Mouse (Mus musculus): ENCODE results near the gene Sept10.
"Not testable (repeated sequence)": the region's sequence is repeated elsewhere in the genome, so short reads cannot be mapped to it uniquely, and the experiment has no call there.

The Sept10 gene

GRCm38 (mm10) chr10:59119811-59120210 lies 101.8 kb downstream of the Sept10 start:
- DNase-seq, result peak in 1 of 2 experiments; percentile 11

- DNase-seq, result peak in 1 of 2 experiments; percentile 33
Observed at GRCm38 (mm10) chr10:59119001-59119400, 102.6 kb downstream of the Sept10 start.

GRCm38 (mm10) chr10:59117555-59117954 lies 104.1 kb downstream of the Sept10 start:
- DNase-seq, result no peak

- DNase-seq, result no peak
Observed at GRCm38 (mm10) chr10:59116331-59116730, 105.3 kb downstream of the Sept10 start.

- DNase-seq, result no peak
Observed at GRCm38 (mm10) chr10:59115691-59116090, 106.0 kb downstream of the Sept10 start.

GRCm38 (mm10) chr10:59114535-59115291 lies 106.9 kb downstream of the Sept10 start:
- peak; percentile 19 to 49 for DNase-seq

- DNase-seq, result no peak
Observed at GRCm38 (mm10) chr10:59113386-59113785, 108.3 kb downstream of the Sept10 start.

GRCm38 (mm10) chr10:59112755-59113154 lies 108.9 kb downstream of the Sept10 start:
- no peak for DNase-seq

GRCm38 (mm10) chr10:59110386-59110785 lies 111.3 kb downstream of the Sept10 start:
- no peak for DNase-seq

- peak; percentile 52 to 85 for DNase-seq
Observed at GRCm38 (mm10) chr10:59109015-59109414, 112.6 kb downstream of the Sept10 start.

GRCm38 (mm10) chr10:59106644-59107043 lies 115.0 kb downstream of the Sept10 start:
- peak; percentile 41 to 52 for DNase-seq

GRCm38 (mm10) chr10:59105885-59106284 lies 115.8 kb downstream of the Sept10 start:
- DNase-seq, result no peak

- no peak for DNase-seq
Observed at GRCm38 (mm10) chr10:59104683-59105082, 117.0 kb downstream of the Sept10 start.

GRCm38 (mm10) chr10:59103076-59103475 lies 118.6 kb downstream of the Sept10 start:
- DNase-seq, result not testable (repeated sequence)

GRCm38 (mm10) chr10:59091988-59092387 lies 129.7 kb downstream of the Sept10 start:
- DNase-seq, result no peak

All from kidney, postnatal 25 days (tissue).